Mouse (Mus musculus): ENCODE results near the gene Zrsr1. TPM values are rescaled to one million over a fixed set of nuclear protein-coding genes. Genes with fewer than 3 reads are reported as not detected.

The Zrsr1 gene
- polyA plus RNA-seq, 1 experiment from 2014 or later, result 3.1 TPM

DNA sequence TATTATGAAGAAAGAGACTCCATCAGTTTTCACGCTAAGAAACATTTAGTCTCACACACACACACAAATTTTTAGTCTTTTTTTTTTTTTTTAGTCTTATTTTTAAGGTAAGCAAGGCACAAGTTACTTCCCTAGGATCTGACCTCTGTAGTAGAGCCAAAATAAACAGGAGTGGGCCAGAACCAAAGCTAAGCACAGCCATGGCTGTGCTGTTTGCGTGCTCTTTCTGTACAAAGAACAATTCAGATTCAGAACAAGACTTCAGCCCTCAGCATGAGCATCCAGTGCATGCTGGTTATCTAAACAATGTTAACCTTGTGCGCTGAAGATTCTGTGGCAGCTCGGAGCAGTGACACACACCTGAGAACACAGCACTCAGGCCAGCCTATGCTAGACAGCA, 7.4 kb upstream of the Zrsr1 start:
- ATAC-seq (ENCODE audit: low read depth), result peak; percentile 83
- no peak overlapping the region for H3K27ac ChIP-seq (ENCODE audit: low read length)

DNA sequence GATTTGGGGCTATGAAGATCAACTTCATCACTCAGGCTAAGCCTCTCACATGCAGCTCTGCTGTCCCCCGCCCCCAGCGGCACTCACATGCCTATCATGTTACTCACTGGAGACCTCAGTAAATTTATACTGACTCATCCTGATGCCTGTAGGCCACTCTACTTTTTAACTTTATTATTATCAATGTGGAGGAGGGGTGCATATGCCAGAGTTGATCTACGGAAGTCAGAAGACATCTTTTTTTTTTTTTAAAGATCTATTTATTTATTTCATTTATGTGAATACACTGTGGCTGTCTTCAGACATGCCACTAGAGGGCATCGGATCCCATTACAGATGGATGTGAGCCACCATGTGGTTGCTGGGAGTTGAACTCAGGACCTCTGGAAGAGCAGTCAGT, 6.3 kb upstream of the Zrsr1 start:
- H3K27ac ChIP-seq (ENCODE audit: low read length), result no peak overlapping the region
- no peaks in the 10 kb centered on the region for H3K9me3 ChIP-seq (replicated peaks; ENCODE audit: control insufficient read depth, low read length)
- 75% methylated on average over 4 of the region's 4 CpGs for WGBS (ENCODE audit: insufficient replicate concordance)
- H3K27me3 ChIP-seq (ENCODE audit: control insufficient read depth, insufficient read depth, low read depth, low read length), result no peaks in the 10 kb centered on the region
- ATAC-seq (ENCODE audit: low read depth), result no peak
- H3K4me1 ChIP-seq (ENCODE audit: control insufficient read depth, low read depth, low read length), result no peaks in the 10 kb centered on the region; the same call in 1 of the 2 replicates
- no peak overlapping the region for H3K4me2 ChIP-seq (ENCODE audit: low read depth, low read length)
- H3K9ac ChIP-seq (ENCODE audit: low read depth, low read length), result no peak overlapping the region
- H3K4me3 ChIP-seq (ENCODE audit: low read depth, low read length), result no peak overlapping the region
- H3K36me3 ChIP-seq (ENCODE audit: control insufficient read depth, insufficient read depth), result peaks cover 5% of the 10 kb centered on the region

More for the DNA sequence above, 7.4 kb upstream of the Zrsr1 start:
- Histone ChIP-seq H3K4me1 (ENCODE audit: control insufficient read depth, low read depth, low read length) (no peaks in the 10 kb centered on the region), H3K4me2 (ENCODE audit: low read depth, low read length) (no peak overlapping the region), H3K9ac (ENCODE audit: low read depth, low read length) (no peak overlapping the region), H3K27me3 (ENCODE audit: control insufficient read depth, insufficient read depth, low read depth, low read length) (no peaks in the 10 kb centered on the region), H3K36me3 (ENCODE audit: control insufficient read depth, insufficient read depth) (peaks cover 5% of the 10 kb centered on the region), H3K9me3 (replicated peaks; ENCODE audit: control insufficient read depth, low read length) (no peaks in the 10 kb centered on the region), H3K4me3 (ENCODE audit: low read depth, low read length) (no peak overlapping the region)
- WGBS (ENCODE audit: insufficient replicate concordance), result 73% methylated on average over 4 of the region's 4 CpGs

DNA sequence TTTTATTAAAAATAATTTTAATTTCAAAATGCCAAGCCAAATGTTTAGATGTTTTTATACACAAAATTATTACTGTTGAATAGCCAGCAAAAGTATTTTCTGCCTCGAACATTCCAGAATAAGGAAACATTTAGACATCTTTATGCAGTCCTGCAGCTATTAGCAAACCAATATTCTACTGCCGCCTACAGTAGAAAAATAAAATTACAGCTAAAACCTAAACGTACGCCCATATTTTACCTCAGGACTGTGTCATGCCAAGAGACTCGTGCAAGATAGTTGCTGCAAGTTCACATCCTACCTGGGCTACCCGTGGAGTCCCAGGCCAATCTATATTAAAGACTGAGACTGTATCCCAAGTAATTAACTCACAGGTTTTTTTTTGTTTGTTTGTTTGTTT, 2.3 kb upstream of the Zrsr1 start:
- Histone ChIP-seq H3K9me3 (replicated peaks; ENCODE audit: control insufficient read depth, low read length) (no peaks in the 10 kb centered on the region; the same call in 1 of the 2 replicates), H3K4me3 (ENCODE audit: low read depth, low read length) (no peak overlapping the region), H3K9ac (ENCODE audit: low read depth, low read length) (no peak overlapping the region), H3K36me3 (ENCODE audit: control insufficient read depth, insufficient read depth) (peaks cover 5% of the 10 kb centered on the region), H3K27ac (ENCODE audit: low read length) (no peak overlapping the region), H3K4me2 (ENCODE audit: low read depth, low read length) (no peak overlapping the region), H3K4me1 (ENCODE audit: control insufficient read depth, low read depth, low read length) (peaks cover 3% of the 10 kb centered on the region), H3K27me3 (ENCODE audit: control insufficient read depth, insufficient read depth, low read depth, low read length) (no peaks in the 10 kb centered on the region)
- no peak for ATAC-seq (ENCODE audit: low read depth)
- 24% methylated on average over 6 of the region's 6 CpGs for WGBS (ENCODE audit: insufficient replicate concordance)

DNA sequence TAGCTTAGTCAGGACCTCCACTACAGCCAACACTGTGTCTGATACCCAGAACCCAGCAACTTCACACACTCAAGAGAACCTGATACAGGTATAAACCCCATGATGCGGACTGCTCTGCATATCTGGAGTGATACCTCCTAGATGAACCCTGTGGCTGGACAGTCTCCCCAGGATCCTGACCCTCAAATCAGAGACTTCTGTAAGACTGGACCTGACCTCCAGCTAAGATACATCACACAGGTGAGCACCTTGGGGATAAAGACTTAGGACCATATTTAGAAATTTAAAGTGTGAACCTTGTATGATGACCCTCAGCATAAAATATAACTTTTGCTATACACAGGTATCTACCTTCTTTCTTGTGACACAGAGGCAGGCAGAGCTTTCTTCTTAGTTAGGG, 1.3 kb upstream of the Zrsr1 start:
- H3K27ac ChIP-seq (ENCODE audit: low read length), result no peak overlapping the region; the same call in 1 of the 2 replicates
- H3K9ac ChIP-seq (ENCODE audit: low read depth, low read length), result no peak overlapping the region
- H3K4me3 ChIP-seq (ENCODE audit: low read depth, low read length), result no peak overlapping the region
- no peak for ATAC-seq (ENCODE audit: low read depth)
- H3K9me3 ChIP-seq (replicated peaks; ENCODE audit: control insufficient read depth, low read length), result no peaks in the 10 kb centered on the region; the same call in 1 of the 2 replicates
- H3K4me2 ChIP-seq (ENCODE audit: low read depth, low read length), result 0 out of 2 replicates have a peak overlapping the region, but pooled peaks have one; percentile 75
- 92% methylated on average over 1 of the region's 1 CpGs for WGBS (ENCODE audit: insufficient replicate concordance)
- H3K27me3 ChIP-seq (ENCODE audit: control insufficient read depth, insufficient read depth, low read depth, low read length), result no peaks in the 10 kb centered on the region
- peaks cover 3% of the 10 kb centered on the region for H3K4me1 ChIP-seq (ENCODE audit: control insufficient read depth, low read depth, low read length)
- peaks cover 5% of the 10 kb centered on the region for H3K36me3 ChIP-seq (ENCODE audit: control insufficient read depth, insufficient read depth)

GRCm38 (mm10) chr11:22972746-22973526, 1.1 kb downstream of the Zrsr1 start:
- peaks cover 2% of the 10 kb centered on the region for H3K36me3 ChIP-seq (ENCODE audit: control insufficient read depth, insufficient read depth)
- H3K27ac ChIP-seq (ENCODE audit: low read length), result peak overlapping the region; percentile 97
- peak; percentile 68 for ATAC-seq (ENCODE audit: low read depth)
- 41% methylated on average over 43 of the region's 46 CpGs for WGBS (ENCODE audit: insufficient replicate concordance)
- peaks cover 6% of the 10 kb centered on the region for H3K4me1 ChIP-seq (ENCODE audit: control insufficient read depth, low read depth, low read length)
- H3K9ac ChIP-seq (ENCODE audit: low read depth, low read length), result peak overlapping the region; percentile 76
- no peaks in the 10 kb centered on the region; the same call in 1 of the 2 replicates for H3K9me3 ChIP-seq (replicated peaks; ENCODE audit: control insufficient read depth, low read length)
- peak overlapping the region; percentile 75 for H3K4me2 ChIP-seq (ENCODE audit: low read depth, low read length)
- H3K27me3 ChIP-seq (ENCODE audit: control insufficient read depth, insufficient read depth, low read depth, low read length), result no peaks in the 10 kb centered on the region
- H3K4me3 ChIP-seq (ENCODE audit: low read depth, low read length), result peak overlapping the region; percentile 72

- WGBS (ENCODE audit: insufficient replicate concordance), result 44% methylated on average over 14 of the region's 14 CpGs
- Histone ChIP-seq H3K36me3 (ENCODE audit: control insufficient read depth, insufficient read depth) (peaks cover 2% of the 10 kb centered on the region), H3K4me2 (ENCODE audit: low read depth, low read length) (peak overlapping the region; percentile 50), H3K27me3 (ENCODE audit: control insufficient read depth, insufficient read depth, low read depth, low read length) (no peaks in the 10 kb centered on the region), H3K27ac (ENCODE audit: low read length) (peak overlapping the region; percentile 84), H3K4me1 (ENCODE audit: control insufficient read depth, low read depth, low read length) (peaks cover 6% of the 10 kb centered on the region), H3K9ac (ENCODE audit: low read depth, low read length) (peak overlapping the region; percentile 55), H3K9me3 (replicated peaks; ENCODE audit: control insufficient read depth, low read length) (no peaks in the 10 kb centered on the region; the same call in 1 of the 2 replicates), H3K4me3 (ENCODE audit: low read depth, low read length) (peak overlapping the region; percentile 72)
- no peak for ATAC-seq (ENCODE audit: low read depth)
Measured at GRCm38 (mm10) chr11:22973599-22973998, 1.8 kb downstream of the Zrsr1 start.

GRCm38 (mm10) chr11:22978215-22978614, 6.4 kb downstream of the Zrsr1 start:
- H3K9me3 ChIP-seq (replicated peaks; ENCODE audit: control insufficient read depth, low read length), result no peaks in the 10 kb centered on the region
- ATAC-seq (ENCODE audit: low read depth), result no peak
- H3K9ac ChIP-seq (ENCODE audit: low read depth, low read length), result no peak overlapping the region
- 78% methylated on average over 3 of the region's 3 CpGs for WGBS (ENCODE audit: insufficient replicate concordance)
- H3K27ac ChIP-seq (ENCODE audit: low read length), result no peak overlapping the region
- no peak overlapping the region for H3K4me3 ChIP-seq (ENCODE audit: low read depth, low read length)
- peaks cover 7% of the 10 kb centered on the region for H3K36me3 ChIP-seq (ENCODE audit: control insufficient read depth, insufficient read depth)
- no peak overlapping the region for H3K4me2 ChIP-seq (ENCODE audit: low read depth, low read length)
- peaks cover 21% of the 10 kb centered on the region for H3K4me1 ChIP-seq (ENCODE audit: control insufficient read depth, low read depth, low read length)
- no peaks in the 10 kb centered on the region for H3K27me3 ChIP-seq (ENCODE audit: control insufficient read depth, insufficient read depth, low read depth, low read length)

DNA sequence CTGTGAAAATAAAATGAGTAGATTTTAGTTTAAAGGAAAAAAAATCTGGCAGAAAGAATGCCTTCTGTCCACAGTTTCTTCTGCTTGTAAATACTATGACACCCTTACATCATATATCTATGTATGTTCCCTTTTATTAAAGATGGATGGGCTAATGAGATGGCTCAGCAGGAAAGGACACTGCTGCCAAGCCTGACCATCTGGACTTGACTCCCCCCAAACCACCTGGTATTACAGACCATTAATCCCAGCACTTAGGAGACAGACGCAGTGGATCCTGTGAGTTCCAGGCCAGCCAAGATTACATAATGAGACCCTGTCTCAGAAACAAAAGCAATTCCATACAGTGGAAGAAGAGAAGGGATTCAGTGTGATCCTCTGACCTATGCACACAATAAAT, 6.9 kb downstream of the Zrsr1 start:
- no peak overlapping the region for H3K4me3 ChIP-seq (ENCODE audit: low read depth, low read length)
- peaks cover 21% of the 10 kb centered on the region for H3K4me1 ChIP-seq (ENCODE audit: control insufficient read depth, low read depth, low read length)
- H3K9me3 ChIP-seq (replicated peaks; ENCODE audit: control insufficient read depth, low read length), result no peaks in the 10 kb centered on the region
- WGBS (ENCODE audit: insufficient replicate concordance), result 73% methylated on average over 1 of the region's 1 CpGs
- H3K27me3 ChIP-seq (ENCODE audit: control insufficient read depth, insufficient read depth, low read depth, low read length), result no peaks in the 10 kb centered on the region
- no peak overlapping the region for H3K9ac ChIP-seq (ENCODE audit: low read depth, low read length)
- peaks cover 7% of the 10 kb centered on the region for H3K36me3 ChIP-seq (ENCODE audit: control insufficient read depth, insufficient read depth)
- no peak overlapping the region for H3K27ac ChIP-seq (ENCODE audit: low read length)
- H3K4me2 ChIP-seq (ENCODE audit: low read depth, low read length), result no peak overlapping the region
- ATAC-seq (ENCODE audit: low read depth), result no peak

GRCm38 (mm10) chr11:22979221-22979620, 7.4 kb downstream of the Zrsr1 start:
- H3K9ac ChIP-seq (ENCODE audit: low read depth, low read length), result no peak overlapping the region
- WGBS (ENCODE audit: insufficient replicate concordance), result 60% methylated on average over 1 of the region's 1 CpGs
- H3K4me1 ChIP-seq (ENCODE audit: control insufficient read depth, low read depth, low read length), result peaks cover 21% of the 10 kb centered on the region

More at GRCm38 (mm10) chr11:22979221-22979620, 7.4 kb downstream of the Zrsr1 start:
- Histone ChIP-seq H3K36me3 (ENCODE audit: control insufficient read depth, insufficient read depth) (peaks cover 7% of the 10 kb centered on the region), H3K4me3 (ENCODE audit: low read depth, low read length) (no peak overlapping the region), H3K27ac (ENCODE audit: low read length) (no peak overlapping the region), H3K27me3 (ENCODE audit: control insufficient read depth, insufficient read depth, low read depth, low read length) (no peaks in the 10 kb centered on the region), H3K9me3 (replicated peaks; ENCODE audit: control insufficient read depth, low read length) (no peaks in the 10 kb centered on the region), H3K4me2 (ENCODE audit: low read depth, low read length) (no peak overlapping the region)
- ATAC-seq (ENCODE audit: low read depth), result no peak

Measured in liver, embryonic 16.5 days (tissue).